Mouse (Mus musculus) cortical plate, adult 2 months (tissue): Measurements from ENCODE around the gene Aaed1.

Experiments
- CTCF ChIP-seq: fragments of 200-500 bp; IDR thresholded peaks from 2 replicates; pipeline ENCODE4 v1.5.1; 2011; ENCODE audit warnings: mild to moderate bottlenecking, control low read depth, low read length; ENCODE audit not compliant: insufficient read depth; ENCODE audit errors: extremely low read depth
- POLR2A ChIP-seq: fragments of 200-500 bp; IDR thresholded peaks from 2 replicates; pipeline ENCODE4 v1.6.1; 2011; ENCODE audit warnings: mild to moderate bottlenecking, low read length, control low read depth; ENCODE audit not compliant: insufficient read depth; ENCODE audit errors: extremely low read depth

- TF ChIP-seq CTCF (no peak), POLR2A (no peak)
These were observed 55.3 kb downstream of the Aaed1 start for GRCm38 (mm10) chr13:64257010-64257813.
